ENCODE assay signal across 8 mouse cellular contexts in genomic region chr4:114843097-114843721, GRCm38 (mm10). TPM values are rescaled to one million over a fixed set of nuclear protein-coding genes. Genes with fewer than 3 reads are reported as not detected.
A peak's percentile ranks its signal among the peaks of the same experiment; 100 is the strongest.
DNase-seq lines count a peak whose midpoint lies in the region; ATAC-seq and TF ChIP-seq lines count a peak whose summit lies in the region.

No protein-coding gene starts in this region.

- H3K4me2 ChIP-seq in heart, embryonic 13.5 days: peak overlapping the region; percentile 79
- peak overlapping the region; percentile 94 for H3K4me2 ChIP-seq in hindbrain, embryonic 16.5 days (ENCODE audit: low read length)

- no peak for DNase-seq in heart, adult 18-20 months
- peak; percentile 41 for DNase-seq in mesoderm, embryonic 11.5 days (ENCODE audit: low read depth, low spot score)
- DNase-seq in adrenal gland, postnatal 25 days: no peak
- DNase-seq in adrenal gland, postnatal 10 days: no peak
- DNase-seq in thymus, adult 2 months: no peak

- no peaks in the 10 kb centered on the region for H3K9me3 ChIP-seq in heart, embryonic 13.5 days
- no peaks in the 10 kb centered on the region for H3K9me3 ChIP-seq in hindbrain, embryonic 16.5 days (ENCODE audit: control insufficient read depth, low read length)

- no peak for ATAC-seq in heart, embryonic 13.5 days (ENCODE audit: extremely low read depth, insufficient number of reproducible peaks, low FRiP score, low TSS enrichment)
- 0 out of 2 replicates have a peak, but pooled peaks have one; percentile 18 for ATAC-seq in common myeloid progenitor, adult 5-6 weeks (replicated peaks; ENCODE audit: low read depth, poor library complexity, severe bottlenecking)
- ATAC-seq in hindbrain, embryonic 16.5 days: peak; percentile 69

- TF ChIP-seq POLR2A in thymus, adult 2 months (IDR thresholded peaks at IDR 0.05; ENCODE audit: control insufficient read depth, extremely low read depth, insufficient read depth, low read length, poor library complexity): no peak

- TF ChIP-seq CTCF in thymus, adult 2 months (IDR thresholded peaks at IDR 0.05; ENCODE audit: borderline replicate concordance, control insufficient read depth, extremely low read depth, insufficient read depth, low read length, poor library complexity): no peak

- peaks cover 7% of the 10 kb centered on the region for H3K4me1 ChIP-seq in heart, embryonic 13.5 days
- H3K4me1 ChIP-seq in hindbrain, embryonic 16.5 days (ENCODE audit: control insufficient read depth, insufficient read depth, low read depth, low read length): peaks cover 10% of the 10 kb centered on the region; the same call in 1 of the 2 replicates
- no peaks in the 10 kb centered on the region for H3K4me1 ChIP-seq in thymus, adult 2 months (replicated peaks; ENCODE audit: control insufficient read depth, insufficient read depth, low read length)

- H3K27me3 ChIP-seq in heart, embryonic 13.5 days (replicated peaks): peaks cover 85% of the 10 kb centered on the region
- H3K27me3 ChIP-seq in hindbrain, embryonic 16.5 days (replicated peaks; ENCODE audit: control insufficient read depth, insufficient read depth, low read length): peaks cover 26% of the 10 kb centered on the region
- H3K27me3 ChIP-seq in thymus, adult 2 months (ENCODE audit: control insufficient read depth, insufficient read depth, low read length): peaks cover 6% of the 10 kb centered on the region; the same call in 1 of the 2 replicates

- no peaks in the 10 kb centered on the region for H3K36me3 ChIP-seq in heart, embryonic 13.5 days
- H3K36me3 ChIP-seq in hindbrain, embryonic 16.5 days (ENCODE audit: control insufficient read depth, insufficient read depth, low read length): no peaks in the 10 kb centered on the region
- no peaks in the 10 kb centered on the region for H3K36me3 ChIP-seq in thymus, adult 2 months (ENCODE audit: control insufficient read depth, insufficient read depth, low read length)

- peak overlapping the region; percentile 53 for H3K4me3 ChIP-seq in heart, embryonic 13.5 days
- H3K4me3 ChIP-seq in hindbrain, embryonic 16.5 days (ENCODE audit: low read length): peak overlapping the region; percentile 51
- H3K4me3 ChIP-seq in thymus, adult 2 months (ENCODE audit: control insufficient read depth, insufficient read depth, low read length): no peak overlapping the region

- peak overlapping the region; percentile 59 for H3K9ac ChIP-seq in heart, embryonic 13.5 days
- H3K9ac ChIP-seq in hindbrain, embryonic 16.5 days (ENCODE audit: low read depth, low read length): peak overlapping the region; percentile 72

- WGBS in heart, embryonic 13.5 days: under 1% methylated on average over 51 of the region's 51 CpGs
- under 1% methylated on average over 41 of the region's 51 CpGs for WGBS in hindbrain, embryonic 16.5 days
- 8% methylated on average over 51 of the region's 51 CpGs for WGBS in thymus, adult 2 months

- H3K27ac ChIP-seq in heart, embryonic 13.5 days (replicated peaks): no peak overlapping the region
- no peak overlapping the region for H3K27ac ChIP-seq in hindbrain, embryonic 16.5 days (ENCODE audit: low read depth, low read length)
- no peak overlapping the region for H3K27ac ChIP-seq in thymus, adult 2 months (ENCODE audit: control insufficient read depth, insufficient read depth, low read length)

RNA-seq across cellular contexts. Expression of gene Gm12830, which starts 21.7 kb away (rescaled TPM):
- not detected in 2 replicates for polyA plus RNA-seq in heart, embryonic 13.5 days (2015; fragmentation: Nextera tagmentation; extraction: Ambion mirVana)
- total RNA-seq in heart, adult 18-20 months (2021): not detected
- not detected in 2 replicates for total RNA-seq in common myeloid progenitor, adult 5-6 weeks (2017)
- polyA plus RNA-seq in hindbrain, embryonic 16.5 days (2015; fragmentation: Nextera tagmentation; extraction: Ambion mirVana): not detected in 2 replicates
- total RNA-seq in adrenal gland, postnatal 25 days (2021): not detected in 2 replicates
- not detected for total RNA-seq in adrenal gland, postnatal 10 days (2021)
- polyA plus RNA-seq in thymus, adult 2 months (2012; rRNA removed): not detected in 2 replicates
